Mouse (Mus musculus) C2C12 (cell line): Measurements from ENCODE around the gene Ccdc81.

Experiments
- CEBPB ChIP-seq: IDR thresholded peaks from one replicate; pipeline ENCODE4 v1.6.1; 2011; ENCODE audit warnings: low read depth, mild to moderate bottlenecking, control low read depth, moderate library complexity
- CTCF ChIP-seq: IDR thresholded peaks from one replicate; pipeline ENCODE4 v1.5.1; 2011; ENCODE audit not compliant: control insufficient read depth, insufficient read depth, insufficient read length
- FOSL1 ChIP-seq: IDR thresholded peaks from one replicate; pipeline ENCODE4 v1.8.0; 2011; ENCODE audit warnings: mild to moderate bottlenecking, low read length; ENCODE audit not compliant: poor library complexity, insufficient read depth, severe bottlenecking
- MAX ChIP-seq: IDR thresholded peaks from one replicate; pipeline ENCODE4 v1.6.1; 2011; ENCODE audit warnings: mild to moderate bottlenecking, control low read depth
- MYOD1 ChIP-seq: IDR thresholded peaks from one replicate; pipeline ENCODE4 v1.6.1; 2011; ENCODE audit warnings: low read depth; ENCODE audit not compliant: control insufficient read depth, insufficient read length
- MYOG ChIP-seq: IDR thresholded peaks from one replicate; pipeline ENCODE4 v1.6.1; 2011; ENCODE audit not compliant: control insufficient read depth, insufficient read length; ENCODE audit errors: extremely low read depth
- USF1 ChIP-seq: IDR thresholded peaks from one replicate; pipeline ENCODE4 v1.6.1; 2011; ENCODE audit warnings: low read depth, mild to moderate bottlenecking, control low read depth, moderate library complexity

GRCm38 (mm10) chr7:89843121-89843520 lies 60.3 kb downstream of the Ccdc81 start:
- TF ChIP-seq MYOD1 (no peak), USF1 (no peak), CTCF (no peak), MYOG (no peak), MAX (no peak), CEBPB (no peak), FOSL1 (no peak)
